Mouse (Mus musculus) A20 (cell line): ENCODE measurements around the gene Hist1h2bn.
A peak's percentile ranks its signal among the peaks of the same experiment; 100 is the strongest.

ENCODE experiments used
- DNase-seq: peaks from one replicate; pipeline ENCODE4 v3.0.0-alpha.2; 2011; ENCODE audit warnings: low read depth, low spot score

Hist1h2bn gene

GRCm38 (mm10) chr13:21753524-21754285, at the start of gene Hist1h2bn, which contains the start of gene Hist1h2ak:
Gene Hist1h2bn (plus strand): TSS chr13:21754123.
Gene Hist1h2ak (minus strand): TSS chr13:21753827.
- DNase-seq: peak; percentile 95

- no peak for DNase-seq
These were observed 47.3 kb upstream of the Hist1h2bn start for GRCm38 (mm10) chr13:21706669-21707068.

- peak; percentile 92 for DNase-seq
These were observed 43.8 kb upstream of the Hist1h2bn start for GRCm38 (mm10) chr13:21710031-21710711.

GRCm38 (mm10) chr13:21710821-21711525, 43.0 kb upstream of the Hist1h2bn start:
- DNase-seq: peak; percentile 89

GRCm38 (mm10) chr13:21711698-21712097, 42.2 kb upstream of the Hist1h2bn start:
- DNase-seq: no peak

GRCm38 (mm10) chr13:21714725-21715124, 39.2 kb upstream of the Hist1h2bn start:
- DNase-seq: peak; percentile 85

- peak; percentile 75 for DNase-seq
These were observed 38.6 kb upstream of the Hist1h2bn start for GRCm38 (mm10) chr13:21715131-21715863.

GRCm38 (mm10) chr13:21715864-21716539, 37.9 kb upstream of the Hist1h2bn start, which contains the start of the genes Hist1h2bl and Hist1h2ai:
Gene Hist1h2bl (minus strand): TSS chr13:21716143.
Gene Hist1h2ai (plus strand): TSS chr13:21716422.
- DNase-seq: peak; percentile 96

- DNase-seq: peak; percentile 81
These were observed 37.2 kb upstream of the Hist1h2bn start for GRCm38 (mm10) chr13:21716540-21717391.

- DNase-seq: peak; percentile 96
These were observed 36.2 kb upstream of the Hist1h2bn start, which contains the start of gene Hist1h3h for GRCm38 (mm10) chr13:21717397-21718357. Gene Hist1h3h (plus strand): TSS chr13:21717659.

- peak; percentile 59 for DNase-seq
These were observed 35.4 kb upstream of the Hist1h2bn start for GRCm38 (mm10) chr13:21718381-21719080.

- DNase-seq: peak; percentile 77
These were observed 32.7 kb upstream of the Hist1h2bn start for GRCm38 (mm10) chr13:21721107-21721756.

GRCm38 (mm10) chr13:21721757-21722372, 32.1 kb upstream of the Hist1h2bn start, which contains the start of gene Hist1h2bm:
Gene Hist1h2bm (plus strand): TSS chr13:21722044.
- DNase-seq: peak; percentile 94

GRCm38 (mm10) chr13:21722373-21722925, 31.5 kb upstream of the Hist1h2bn start:
- no peak for DNase-seq

- DNase-seq: peak; percentile 55
These were observed 30.7 kb upstream of the Hist1h2bn start for GRCm38 (mm10) chr13:21722993-21723836.
